Mouse (Mus musculus) neural tube, embryonic 13.5 days (tissue): ENCODE data around the gene Glt8d1. TPM values are rescaled to one million over a fixed set of nuclear protein-coding genes. Genes with fewer than 3 reads are reported as not detected.

ENCODE experiments used
- ATAC-seq: fragments of 200-750 bp; cut with Nextera tagmentation; 2 replicates; pipeline ENCODE4 v1.8.0; 2017; ENCODE audit warnings: low read depth, mild to moderate bottlenecking, moderate TSS enrichment, moderate library complexity
- H3K27ac ChIP-seq: fragments of 300-500 bp; sonication (generic); replicated peaks from 2 replicates; pipeline ENCODE4 v1.5.1; 2015; ENCODE audit warnings: moderate library complexity, mild to moderate bottlenecking, inconsistent platforms
- H3K27me3 ChIP-seq: fragments of 300-500 bp; sonication (generic); 2 replicates; pipeline ENCODE4 v1.6.1; 2015; ENCODE audit warnings: mild to moderate bottlenecking, inconsistent platforms
- H3K36me3 ChIP-seq: fragments of 300-500 bp; sonication (generic); 2 replicates; pipeline ENCODE4 v1.6.1; 2015; ENCODE audit warnings: mild to moderate bottlenecking, inconsistent platforms
- H3K4me1 ChIP-seq: fragments of 300-500 bp; sonication (generic); replicated peaks from 2 replicates; pipeline ENCODE4 v1.6.1; 2015; ENCODE audit warnings: inconsistent platforms
- H3K4me2 ChIP-seq: fragments of 300-500 bp; sonication (generic); 2 replicates; pipeline ENCODE4 v1.6.1; 2015; ENCODE audit warnings: inconsistent platforms, mild to moderate bottlenecking, moderate library complexity
- H3K4me3 ChIP-seq: fragments of 300-500 bp; sonication (generic); 2 replicates; pipeline ENCODE4 v1.5.1; 2015; ENCODE audit warnings: mild to moderate bottlenecking, inconsistent platforms
- H3K9ac ChIP-seq: fragments of 300-500 bp; sonication (generic); 2 replicates; pipeline ENCODE4 v1.6.1; 2015; ENCODE audit warnings: moderate library complexity, mild to moderate bottlenecking, inconsistent platforms
- H3K9me3 ChIP-seq: fragments of 300-500 bp; sonication (generic); 2 replicates; pipeline ENCODE4 v1.6.1; 2016; ENCODE audit warnings: inconsistent platforms
- WGBS: fragments of 180-500 bp; shearing (Covaris S2); methylation state at CpG from one replicate; pipeline ENCODE4 v1.1.7; 2015; 5-methylcytosine and 5-hydroxymethylcytosine counted together
- polyA plus RNA-seq: library from polyadenylated mRNA; unstranded; fragments of >200 nt; fragmentation: Nextera tagmentation; extraction: Ambion mirVana; gene quantifications from 2 replicates; pipeline ENCODE4 v1.2.1, GENCODE M21; 2015

Glt8d1 gene
- polyA plus RNA-seq, 1 experiment from 2014 or later: 65.0 TPM

DNA sequence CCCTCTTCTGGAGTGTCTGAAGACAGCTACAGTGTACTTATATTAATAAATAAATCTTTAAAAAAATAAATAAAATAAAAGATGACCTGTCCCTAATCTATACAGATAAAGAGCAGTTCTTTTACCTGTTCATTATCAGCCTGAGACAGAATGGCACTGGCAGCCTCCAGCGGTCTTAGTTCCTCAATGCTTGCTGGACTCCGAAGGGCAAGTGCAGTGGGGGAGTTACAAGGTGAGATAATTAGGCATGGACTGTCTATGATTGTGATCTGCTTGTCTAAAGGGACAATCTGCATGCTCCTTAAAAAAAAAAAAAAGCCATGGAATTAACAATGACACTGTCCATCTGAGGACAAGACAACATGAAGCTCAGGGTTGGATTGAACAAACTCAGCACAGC, 12.7 kb downstream of the Glt8d1 start:
- WGBS: 97% methylated on average over 2 of the region's 2 CpGs
- ATAC-seq: no peak

DNA sequence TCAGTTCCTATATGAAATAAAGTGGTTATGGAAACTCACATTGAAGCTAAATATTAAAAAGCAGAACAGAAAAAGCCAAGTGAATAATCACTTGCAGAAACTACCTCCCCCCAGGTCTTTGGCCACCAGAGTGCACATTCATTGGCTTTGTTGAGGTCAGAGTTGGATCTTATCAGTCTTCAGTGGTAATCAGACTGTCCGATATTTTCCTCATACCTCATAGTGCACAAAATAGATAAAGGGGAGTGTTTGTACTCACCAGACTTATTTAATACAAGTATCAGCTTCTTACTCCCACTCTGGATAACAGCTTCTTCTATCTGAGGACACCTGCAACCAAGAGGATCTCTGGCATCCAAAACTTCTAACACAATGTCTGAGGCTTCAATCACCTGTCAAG, 14.9 kb downstream of the Glt8d1 start:
- Histone ChIP-seq H3K4me3 (no peak overlapping the region), H3K36me3 (peaks cover 62% of the 10 kb centered on the region), H3K4me1 (peaks cover 32% of the 10 kb centered on the region), H3K4me2 (no peak overlapping the region), H3K27ac (no peak overlapping the region), H3K9ac (no peak overlapping the region), H3K9me3 (no peaks in the 10 kb centered on the region), H3K27me3 (no peaks in the 10 kb centered on the region)
- ATAC-seq: no peak
- WGBS: 93% methylated on average over 1 of the region's 1 CpGs

More for the DNA sequence above, 12.7 kb downstream of the Glt8d1 start:
- Histone ChIP-seq H3K9me3 (no peaks in the 10 kb centered on the region), H3K27me3 (no peaks in the 10 kb centered on the region), H3K36me3 (peaks cover 82% of the 10 kb centered on the region), H3K9ac (no peak overlapping the region), H3K4me3 (no peak overlapping the region), H3K4me2 (no peak overlapping the region), H3K27ac (no peak overlapping the region), H3K4me1 (peaks cover 21% of the 10 kb centered on the region)

DNA sequence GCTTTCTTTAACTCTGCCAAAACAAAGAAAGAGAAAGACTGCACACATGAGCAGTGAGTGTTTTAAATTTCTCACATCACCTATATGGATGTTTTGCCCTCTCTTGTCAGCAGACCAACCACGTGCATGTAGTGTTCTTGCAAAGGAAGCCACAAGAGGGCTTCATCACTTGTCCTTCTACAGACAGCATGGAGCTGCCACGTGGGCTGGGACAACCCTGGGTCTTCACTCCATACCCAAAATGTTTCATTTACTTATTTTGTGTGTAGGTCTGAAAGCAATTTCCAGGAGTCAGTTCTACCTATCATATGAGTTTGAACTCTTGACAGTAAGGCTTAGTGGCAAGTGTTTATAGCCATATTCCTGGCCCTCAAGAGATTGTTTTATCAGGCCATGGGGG, 16.7 kb downstream of the Glt8d1 start:
- WGBS: 0% methylated on average over 2 of the region's 2 CpGs
- Histone ChIP-seq H3K4me1 (peaks cover 47% of the 10 kb centered on the region), H3K4me3 (peak overlapping the region; percentile 78), H3K9ac (peak overlapping the region; percentile 91), H3K36me3 (peaks cover 52% of the 10 kb centered on the region), H3K4me2 (peak overlapping the region; percentile 92), H3K27me3 (no peaks in the 10 kb centered on the region), H3K27ac (no peak overlapping the region), H3K9me3 (no peaks in the 10 kb centered on the region)
- ATAC-seq: no peak

DNA sequence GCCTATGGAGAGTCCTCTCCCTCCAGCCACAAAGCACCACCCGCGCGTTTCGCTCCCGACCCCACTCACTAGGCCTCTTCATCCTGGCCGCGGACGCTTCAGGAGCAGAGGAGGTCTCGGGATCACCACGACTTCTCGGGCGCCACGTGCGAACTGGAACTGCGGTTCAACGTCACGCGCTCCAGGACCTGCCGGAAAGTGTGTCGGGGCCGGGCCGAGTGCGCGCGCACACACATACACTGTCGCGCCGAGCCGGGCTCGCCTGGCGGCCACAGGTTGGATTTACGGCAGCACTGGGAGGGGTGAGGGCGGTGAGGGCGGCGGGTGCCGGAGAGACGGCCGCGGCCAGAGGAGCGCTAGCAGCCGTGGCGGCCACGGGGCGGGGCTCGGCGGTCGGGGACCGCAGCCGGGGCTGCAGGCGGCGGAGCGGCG, 17.7 kb downstream of the Glt8d1 start, which contains the start of the genes Pbrm1 and Gnl3:
Pbrm1 (plus strand) TSS at position 279 of the 432 bp plus-strand sequence.
Gnl3 (minus strand) TSS at position 293 of the 432 bp plus-strand sequence.
- H3K9me3 ChIP-seq: no peaks in the 10 kb centered on the region
- peak within 1 kb of the TSS; percentile 78 for H3K4me3 ChIP-seq
- peak within 1 kb of the TSS; percentile 91 for H3K9ac ChIP-seq
- H3K27ac ChIP-seq: peak within 1 kb of the TSS; percentile 99
- peaks cover 50% of the 10 kb centered on the region for H3K4me1 ChIP-seq
- H3K36me3 ChIP-seq: peaks cover 50% of the 10 kb centered on the region
- H3K4me2 ChIP-seq: peak within 1 kb of the TSS; percentile 92
- peak; percentile 93 for ATAC-seq
- WGBS: under 1% methylated on average over 51 of the region's 53 CpGs
- H3K27me3 ChIP-seq: no peaks in the 10 kb centered on the region

DNA sequence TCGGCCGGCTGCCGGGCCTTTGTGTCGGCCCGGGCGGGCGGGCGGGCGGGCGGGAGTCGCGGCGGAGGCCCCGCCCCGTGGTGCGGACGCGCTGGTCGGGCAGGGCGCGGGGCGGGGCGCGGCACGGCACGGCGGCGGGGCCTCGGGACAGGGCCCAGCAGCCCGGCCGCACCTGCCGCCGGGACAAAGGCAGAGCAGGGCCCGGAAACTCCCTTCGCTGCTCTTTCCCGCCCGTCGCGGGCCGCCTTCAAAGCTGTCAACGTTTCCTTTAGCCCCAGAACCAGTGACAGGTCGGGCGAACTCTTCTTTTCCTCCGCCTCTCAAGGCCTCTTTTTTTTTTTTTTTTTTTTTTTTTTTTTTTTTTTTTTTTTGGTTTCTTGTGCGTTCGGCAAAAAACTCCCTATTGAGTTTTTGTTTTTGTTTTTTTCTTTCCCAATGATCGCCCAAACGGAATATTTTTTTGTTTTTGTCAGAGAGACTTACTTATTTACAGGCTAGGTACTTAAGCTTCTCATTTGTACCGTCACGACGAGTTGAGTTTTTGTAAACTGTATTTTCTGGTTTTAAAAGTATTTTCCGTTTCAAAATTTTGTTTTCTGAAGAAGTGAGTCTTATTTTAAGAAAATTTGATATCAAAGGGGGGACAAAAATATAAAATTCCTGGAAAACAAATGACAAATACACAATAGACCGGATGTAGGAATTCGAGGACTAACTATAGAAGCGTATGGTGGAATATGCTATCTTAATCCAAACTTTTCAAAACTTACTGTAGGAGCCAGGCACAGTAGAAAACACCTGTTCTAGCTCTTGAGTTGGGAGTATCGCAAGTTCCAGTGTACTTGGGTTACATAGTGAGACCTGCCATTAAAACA, 18.4 kb downstream of the Glt8d1 start:
- Histone ChIP-seq H3K4me2 (peak overlapping the region; percentile 62), H3K9me3 (no peaks in the 10 kb centered on the region), H3K4me1 (peaks cover 50% of the 10 kb centered on the region), H3K9ac (peak overlapping the region; percentile 91), H3K36me3 (peaks cover 49% of the 10 kb centered on the region), H3K27ac (peak overlapping the region; percentile 99), H3K27me3 (no peaks in the 10 kb centered on the region), H3K4me3 (peak overlapping the region; percentile 78)
- WGBS: 6% methylated on average over 39 of the region's 56 CpGs
- ATAC-seq: peak; percentile 95

DNA sequence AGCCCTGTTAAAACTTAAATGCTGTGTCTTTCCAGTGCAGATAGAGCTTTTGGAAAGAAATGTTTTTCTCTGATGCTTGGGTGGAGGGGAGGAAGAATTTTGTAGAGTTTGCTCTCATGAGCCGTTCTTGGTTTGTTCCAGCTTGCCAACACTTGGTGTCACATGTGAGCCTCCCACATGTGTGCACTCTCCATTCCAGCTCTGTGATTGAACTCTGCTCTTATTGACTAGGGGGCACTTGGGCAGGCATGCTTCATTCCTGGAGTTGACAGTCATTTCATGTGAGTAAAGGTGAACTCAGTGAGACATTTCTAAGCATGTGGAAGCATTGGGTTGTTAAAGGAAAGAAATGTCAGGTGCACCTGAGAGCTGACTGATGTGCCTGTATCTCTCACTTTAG, 21.4 kb downstream of the Glt8d1 start:
- no peak for ATAC-seq
- Histone ChIP-seq H3K4me2 (no peak overlapping the region), H3K4me1 (peaks cover 38% of the 10 kb centered on the region), H3K9me3 (no peaks in the 10 kb centered on the region), H3K36me3 (peaks cover 50% of the 10 kb centered on the region), H3K9ac (no peak overlapping the region), H3K27me3 (no peaks in the 10 kb centered on the region), H3K27ac (no peak overlapping the region), H3K4me3 (no peak overlapping the region)
- WGBS: 67% methylated on average over 1 of the region's 1 CpGs

DNA sequence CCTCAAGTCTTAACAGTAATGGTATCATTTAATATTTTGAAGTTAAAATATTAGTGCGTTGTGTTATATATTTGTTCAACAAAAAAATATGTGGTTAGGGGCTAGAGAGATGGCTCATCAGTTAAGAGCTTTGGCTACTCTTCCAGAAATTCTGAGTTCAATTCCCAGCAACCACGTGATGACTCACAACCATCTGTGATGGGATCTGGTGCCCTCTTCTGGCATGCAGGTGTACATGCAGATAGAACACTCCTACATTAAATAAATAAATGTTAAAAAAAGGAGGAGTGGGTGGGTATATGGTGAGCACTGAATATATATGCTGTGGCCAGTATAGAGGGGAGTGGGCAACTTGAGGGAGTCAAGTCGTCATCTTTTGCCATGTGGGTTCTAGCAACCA, 24.6 kb downstream of the Glt8d1 start:
- Histone ChIP-seq H3K9me3 (no peaks in the 10 kb centered on the region), H3K4me1 (peaks cover 19% of the 10 kb centered on the region), H3K9ac (no peak overlapping the region), H3K4me3 (no peak overlapping the region), H3K36me3 (peaks cover 74% of the 10 kb centered on the region), H3K27ac (no peak overlapping the region), H3K27me3 (no peaks in the 10 kb centered on the region), H3K4me2 (no peak overlapping the region)
- ATAC-seq: no peak
- WGBS: 76% methylated on average over 3 of the region's 3 CpGs

DNA sequence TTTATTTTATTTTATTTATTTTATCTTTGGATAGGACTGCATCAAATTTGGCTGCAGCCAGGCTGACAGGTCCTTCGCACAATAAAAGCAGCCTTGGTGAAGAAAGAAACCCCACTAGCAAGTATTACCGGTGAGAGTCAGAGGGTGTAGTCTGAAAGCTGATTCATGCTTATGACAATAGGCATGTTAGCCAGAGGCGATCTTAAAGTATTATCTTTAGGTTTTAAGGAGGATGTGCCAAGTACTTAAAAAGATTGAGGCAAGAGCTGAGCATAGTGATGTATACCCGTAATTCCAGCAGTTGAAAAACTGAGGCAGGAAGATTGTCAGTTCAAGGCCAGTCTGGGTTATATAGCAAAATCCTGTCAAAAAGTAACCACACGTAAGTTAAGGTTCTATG, 44.1 kb downstream of the Glt8d1 start:
- ATAC-seq: no peak
- no peaks in the 10 kb centered on the region for H3K4me1 ChIP-seq
- WGBS: 94% methylated on average over 5 of the region's 5 CpGs

DNA sequence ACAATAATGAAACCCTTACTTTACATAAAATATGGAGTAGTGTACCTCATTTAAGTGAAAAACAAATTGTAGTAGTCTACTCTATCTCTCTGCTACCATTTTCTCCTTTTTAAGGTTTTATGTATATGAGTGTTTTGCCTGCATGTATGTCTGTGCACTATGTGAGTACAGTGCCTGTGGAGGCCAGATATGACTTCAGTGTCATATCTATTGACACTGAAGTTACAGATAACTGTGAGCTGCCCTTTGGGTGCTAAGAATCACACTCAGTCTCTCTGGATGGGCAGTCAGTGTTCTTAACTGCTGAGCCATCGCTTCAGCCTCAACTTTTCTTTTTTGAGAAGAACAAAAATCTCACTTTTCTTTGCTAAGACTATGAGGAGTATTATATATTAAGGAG, 44.6 kb downstream of the Glt8d1 start:
- WGBS: 93% methylated on average over 1 of the region's 1 CpGs
- Histone ChIP-seq H3K27me3 (no peaks in the 10 kb centered on the region), H3K27ac (no peak overlapping the region), H3K4me3 (no peak overlapping the region), H3K9me3 (no peaks in the 10 kb centered on the region), H3K4me2 (no peak overlapping the region), H3K36me3 (peaks cover 73% of the 10 kb centered on the region), H3K9ac (no peak overlapping the region), H3K4me1 (no peaks in the 10 kb centered on the region)
- no peak for ATAC-seq

More for the DNA sequence above, 44.1 kb downstream of the Glt8d1 start:
- Histone ChIP-seq H3K9me3 (no peaks in the 10 kb centered on the region), H3K4me2 (no peak overlapping the region), H3K4me3 (no peak overlapping the region), H3K36me3 (peaks cover 70% of the 10 kb centered on the region), H3K27ac (no peak overlapping the region), H3K9ac (no peak overlapping the region), H3K27me3 (no peaks in the 10 kb centered on the region)

Other genes with a start within 250 kb of the Glt8d1 start
- 18.5 and 19.6 TPM in 2 replicates for gene Tmem110, start 175.8 kb upstream of the Glt8d1 start, polyA plus RNA-seq
- 1.9 and 2.6 TPM in 2 replicates for gene Mustn1, start 122.2 kb upstream of the Glt8d1 start, polyA plus RNA-seq
- not detected in 2 replicates for gene Itih4, start 114.9 kb upstream of the Glt8d1 start, polyA plus RNA-seq
- 0.42 and 0.87 TPM in 2 replicates for gene Itih3, start 77.6 kb upstream of the Glt8d1 start, polyA plus RNA-seq
- gene Itih1, start 58.1 kb upstream of the Glt8d1 start, polyA plus RNA-seq: 0.10 TPM in 1 of 2 replicates, not detected in the other
- 13.5 and 16.4 TPM in 2 replicates for gene Nek4, start 50.0 kb upstream of the Glt8d1 start, polyA plus RNA-seq
- gene Spcs1, start 272 bp downstream of the Glt8d1 start, polyA plus RNA-seq: 360 and 392 TPM in 2 replicates
- 142 and 149 TPM in 2 replicates for gene Pbrm1, start 17.7 kb downstream of the Glt8d1 start, polyA plus RNA-seq
- 58.2 and 64.0 TPM in 2 replicates for gene Gnl3, start 17.8 kb downstream of the Glt8d1 start, polyA plus RNA-seq
- 66.5 and 89.9 TPM in 2 replicates for gene Smim4, start 127.6 kb downstream of the Glt8d1 start, polyA plus RNA-seq
- gene Nt5dc2, start 129.7 kb downstream of the Glt8d1 start, polyA plus RNA-seq: 276 and 293 TPM in 2 replicates
- gene Stab1, start 167.2 kb downstream of the Glt8d1 start, polyA plus RNA-seq: 18.0 and 26.0 TPM in 2 replicates
- gene Tnnc1, start 206.9 kb downstream of the Glt8d1 start, polyA plus RNA-seq: 21.3 and 65.5 TPM in 2 replicates
- gene Nisch, start 215.5 kb downstream of the Glt8d1 start, polyA plus RNA-seq: 329 and 336 TPM in 2 replicates
- gene Sema3g, start 216.5 kb downstream of the Glt8d1 start, polyA plus RNA-seq: 1.1 and 1.4 TPM in 2 replicates
- 12.2 and 13.2 TPM in 2 replicates for gene Phf7, start 249.9 kb downstream of the Glt8d1 start, polyA plus RNA-seq